Mouse (Mus musculus): ENCODE measurements at regions not wholly inside any gene's neighbourhood (a gene's known extent, or its start where the extent isn't known, plus 50 kb on each side); places are given as distances from the start of the nearest gene placed in this dataset.

DNA sequence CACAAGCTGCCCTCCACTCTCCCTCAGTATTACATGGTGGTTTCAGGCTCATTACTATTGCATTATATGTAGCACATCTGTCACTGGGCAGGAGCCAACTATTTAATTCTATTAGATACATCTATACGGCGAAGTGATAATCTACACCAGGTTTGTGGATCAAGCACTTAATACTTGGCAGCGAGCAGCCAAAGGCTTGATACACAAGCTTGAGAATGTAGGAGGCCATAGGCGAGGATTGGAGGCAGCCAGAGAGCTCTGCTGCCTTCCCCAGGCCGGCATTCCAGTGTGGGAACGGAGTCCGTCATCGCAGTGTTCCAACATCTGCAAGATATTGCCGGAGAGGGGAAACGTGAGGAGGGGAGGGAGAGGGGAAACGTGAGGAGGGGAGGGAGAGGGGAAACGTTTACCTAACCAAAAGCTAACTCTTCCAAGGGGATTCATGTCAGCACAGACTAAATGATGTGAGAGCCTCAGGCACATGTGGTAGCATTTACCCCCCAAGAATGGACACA, 109.6 kb upstream of the Habp2 start:
- DNase-seq (ENCODE audit: low read depth, low spot score), result no peak

- DNase-seq (ENCODE audit: low read depth, low spot score), result no peak
Observed at GRCm38 (mm10) chr19:56185756-56186155, 101.2 kb upstream of the Habp2 start.

DNA sequence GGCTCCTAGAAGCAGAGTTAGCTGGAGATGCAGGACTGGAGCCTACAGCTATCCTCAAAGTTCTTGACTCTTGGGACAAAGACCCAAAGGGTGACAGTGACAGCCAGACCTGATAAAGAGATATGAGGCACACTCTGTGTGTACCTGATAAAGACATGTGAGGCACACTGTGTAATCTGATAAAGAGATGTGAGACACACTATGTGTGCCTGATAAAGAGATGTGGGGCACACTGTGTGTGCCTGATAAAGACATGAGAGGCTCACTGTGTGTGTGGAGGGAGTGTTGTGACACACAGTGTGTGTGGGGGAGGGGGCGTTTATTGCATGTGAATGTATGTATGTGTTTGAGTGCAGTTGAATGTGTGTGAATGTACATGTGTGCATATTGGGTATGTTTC, 97.8 kb upstream of the Habp2 start:
- DNase-seq (ENCODE audit: low read depth, low spot score), result no peak

GRCm38 (mm10) chr19:56190222-56190621, 96.7 kb upstream of the Habp2 start:
- no peak for DNase-seq (ENCODE audit: low read depth, low spot score)

DNA sequence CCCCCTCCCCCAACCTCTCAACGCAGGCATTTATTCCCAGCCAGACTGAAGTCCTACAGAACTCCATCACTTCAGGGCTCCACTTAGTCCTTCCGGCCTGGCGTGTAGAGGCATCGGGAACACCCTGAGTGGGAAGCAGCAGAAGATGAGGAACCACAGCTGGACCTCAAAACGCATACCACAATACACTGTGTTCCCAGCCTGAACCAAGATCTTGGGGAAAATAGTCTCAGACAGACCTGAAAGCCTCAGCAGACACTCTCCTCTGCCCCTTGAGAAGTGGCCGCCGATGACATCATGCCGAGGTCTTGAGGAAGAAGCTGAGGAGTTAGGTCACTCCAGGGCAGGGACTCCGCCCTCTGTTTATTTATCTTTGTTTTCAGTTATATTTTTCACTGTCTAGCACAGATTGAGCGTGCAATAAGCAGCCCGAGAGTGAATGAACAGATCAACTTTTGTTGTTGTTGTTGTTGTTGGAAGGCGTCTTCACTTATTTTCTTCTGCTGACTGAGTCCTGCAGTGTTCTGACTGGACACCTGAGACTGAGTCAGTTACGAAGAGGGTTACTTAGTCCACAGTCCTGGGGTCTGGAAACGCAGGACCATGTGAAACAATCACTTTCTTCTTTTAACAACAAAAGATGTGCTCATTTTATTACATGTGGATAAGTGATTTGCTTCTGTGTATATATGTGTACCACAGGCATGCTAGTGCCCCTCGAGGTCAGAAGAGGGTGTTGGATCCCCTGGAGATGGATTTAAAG, 88.3 kb upstream of the Habp2 start:
- DNase-seq (ENCODE audit: low read depth, low spot score), result no peak

- no peak for DNase-seq (ENCODE audit: low read depth, low spot score)
Observed at GRCm38 (mm10) chr19:56199401-56200150, 87.4 kb upstream of the Habp2 start.

DNA sequence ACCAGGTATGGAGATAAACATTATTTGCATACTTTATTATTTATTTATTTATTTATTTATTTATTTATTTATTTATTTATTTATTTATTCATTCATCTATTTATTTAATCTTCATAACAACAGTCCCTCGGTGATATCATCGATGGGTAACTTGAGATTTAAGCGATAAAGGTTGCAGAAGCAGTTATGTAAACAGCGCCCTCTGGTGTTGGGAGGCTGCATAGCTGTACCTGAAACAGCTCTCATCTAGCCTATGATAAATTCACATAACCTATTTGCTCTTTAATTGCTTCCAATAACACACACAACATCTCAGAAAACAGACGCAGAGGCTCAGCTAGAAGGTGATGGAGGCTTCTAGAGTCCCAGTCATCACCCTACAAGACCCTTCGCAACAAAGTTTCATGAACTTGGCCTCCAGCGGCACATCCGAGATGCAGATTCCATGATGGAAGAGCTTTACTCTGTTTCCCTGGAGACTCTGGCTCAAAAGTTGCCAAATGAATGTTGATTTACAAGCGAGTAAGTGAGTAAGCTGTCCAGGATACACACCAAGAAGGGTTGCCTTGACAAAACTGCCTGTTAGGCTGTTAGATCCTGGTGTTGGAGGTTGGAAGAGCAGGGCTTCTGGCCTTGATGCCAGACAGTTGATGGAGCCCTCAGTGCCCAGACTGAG, 85.8 kb upstream of the Habp2 start:
- no peak for DNase-seq (ENCODE audit: low read depth, low spot score)

DNA sequence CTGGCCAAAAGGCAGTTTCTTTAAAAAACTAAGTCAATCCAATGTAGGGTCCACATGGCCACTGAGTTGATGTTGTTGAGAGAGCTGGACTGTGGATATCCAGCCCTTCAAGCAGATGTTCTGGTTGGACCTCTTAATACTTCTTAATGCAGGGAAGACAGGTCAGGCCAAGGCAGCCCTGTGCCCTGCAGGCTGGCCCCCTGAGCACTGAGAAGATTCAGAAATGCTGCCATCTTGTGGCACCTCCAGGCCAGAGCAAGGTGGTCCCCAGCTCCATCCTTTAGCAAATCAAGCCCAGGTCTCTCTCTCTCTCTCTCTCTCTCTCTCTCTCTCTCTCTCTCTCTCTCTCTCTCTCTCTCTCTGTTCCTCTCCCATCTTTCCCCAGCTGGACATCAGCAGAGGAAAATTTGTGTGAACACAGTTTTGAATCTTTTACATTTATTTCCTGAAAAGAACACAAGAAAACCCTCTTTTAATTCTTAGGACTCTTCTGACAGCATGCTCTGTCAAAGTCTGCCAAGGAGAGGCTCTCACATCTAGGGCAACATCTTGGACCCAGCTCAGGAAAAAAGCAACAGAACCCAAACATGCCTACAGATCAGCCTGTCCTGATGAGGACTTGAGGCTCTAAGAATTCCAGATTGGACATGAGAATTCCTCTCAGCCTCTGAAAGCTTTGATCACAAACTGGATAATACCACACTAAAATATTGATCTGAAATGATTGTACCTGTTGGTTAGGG, 85.0 kb upstream of the Habp2 start:
- DNase-seq (ENCODE audit: low read depth, low spot score), result peak; percentile 13

GRCm38 (mm10) chr19:56202481-56203130, 84.3 kb upstream of the Habp2 start:
- DNase-seq (ENCODE audit: low read depth, low spot score), result no peak

- no peak for DNase-seq (ENCODE audit: low read depth, low spot score)
Observed at GRCm38 (mm10) chr19:56218536-56218935, 68.4 kb upstream of the Habp2 start.

DNA sequence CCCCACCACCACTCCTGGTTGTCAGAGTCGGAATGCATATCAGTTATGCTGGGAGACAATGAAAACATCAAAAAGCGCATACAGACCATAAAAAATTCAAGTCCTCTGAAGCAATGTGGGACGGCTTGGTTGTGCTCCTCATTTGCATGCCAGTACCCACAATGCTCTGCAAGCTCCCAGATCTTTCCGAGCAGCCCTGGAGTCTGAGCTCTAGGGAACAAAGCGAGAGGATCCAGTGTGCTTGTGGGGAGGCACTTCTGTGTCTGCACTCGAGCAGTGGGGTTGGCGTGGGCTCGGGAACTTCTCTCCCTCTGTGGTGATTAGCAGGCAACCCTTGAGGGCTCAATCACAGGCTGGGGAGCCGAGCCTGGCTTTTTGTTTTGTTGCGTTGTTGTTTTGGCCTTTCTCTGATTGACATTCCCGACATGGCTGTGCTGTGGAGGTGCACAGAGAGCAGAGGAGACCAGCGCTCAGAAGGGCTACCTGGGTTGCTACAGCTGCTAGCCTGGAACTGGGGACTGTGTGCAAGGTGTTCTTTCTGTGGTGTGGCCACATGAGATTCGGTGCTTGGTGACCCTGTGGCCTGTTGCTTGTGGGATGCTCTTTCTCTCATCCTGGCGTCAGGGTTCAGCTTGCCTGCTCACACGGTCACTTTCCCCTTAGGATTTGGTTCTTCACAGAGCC, 66.1 kb upstream of the Habp2 start:
- no peak for DNase-seq (ENCODE audit: low read depth, low spot score)

DNA sequence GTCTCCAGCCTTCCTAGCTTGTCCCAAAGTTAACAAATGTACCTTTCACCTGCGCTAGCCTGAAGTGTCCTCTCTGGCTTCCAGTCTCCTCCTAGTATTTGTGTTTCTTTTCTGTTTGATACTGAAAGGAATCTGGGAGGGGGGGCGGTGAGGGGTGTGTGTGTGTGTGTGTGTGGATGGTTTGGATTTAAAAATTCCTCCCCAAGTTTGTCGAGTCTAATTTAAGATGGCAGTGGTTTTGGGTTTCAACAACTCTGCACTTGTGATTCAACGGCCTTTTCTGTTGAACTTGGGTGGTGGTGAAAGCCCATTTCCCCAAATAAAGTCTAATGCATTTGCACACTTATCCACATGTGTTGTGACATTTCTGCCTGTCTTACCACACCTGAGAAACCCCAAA, 64.4 kb upstream of the Habp2 start:
- DNase-seq (ENCODE audit: low read depth, low spot score), result no peak

- DNase-seq (ENCODE audit: low read depth, low spot score), result no peak
Observed at GRCm38 (mm10) chr19:56225039-56225438, 61.9 kb upstream of the Habp2 start.

DNA sequence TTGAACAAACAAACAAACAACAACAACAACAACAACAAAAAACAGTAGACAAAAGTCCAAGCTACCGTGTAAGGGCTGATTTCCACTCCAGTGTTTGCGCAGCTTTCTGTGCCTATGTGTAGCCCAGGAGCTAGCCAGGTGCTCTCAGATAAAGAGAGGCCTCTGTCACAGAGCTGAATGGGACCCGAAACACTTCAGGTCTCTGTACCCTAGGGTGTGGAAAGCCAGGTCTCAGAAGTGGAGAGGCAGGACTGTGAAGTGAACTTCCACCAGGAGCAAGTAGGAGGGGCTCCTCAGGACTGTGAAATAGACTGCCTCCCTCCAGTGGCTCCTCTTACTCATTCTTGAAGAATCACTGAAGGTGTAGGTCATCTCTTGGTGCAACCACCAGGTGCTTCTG, 61.4 kb upstream of the Habp2 start:
- DNase-seq (ENCODE audit: low read depth, low spot score), result no peak

DNA sequence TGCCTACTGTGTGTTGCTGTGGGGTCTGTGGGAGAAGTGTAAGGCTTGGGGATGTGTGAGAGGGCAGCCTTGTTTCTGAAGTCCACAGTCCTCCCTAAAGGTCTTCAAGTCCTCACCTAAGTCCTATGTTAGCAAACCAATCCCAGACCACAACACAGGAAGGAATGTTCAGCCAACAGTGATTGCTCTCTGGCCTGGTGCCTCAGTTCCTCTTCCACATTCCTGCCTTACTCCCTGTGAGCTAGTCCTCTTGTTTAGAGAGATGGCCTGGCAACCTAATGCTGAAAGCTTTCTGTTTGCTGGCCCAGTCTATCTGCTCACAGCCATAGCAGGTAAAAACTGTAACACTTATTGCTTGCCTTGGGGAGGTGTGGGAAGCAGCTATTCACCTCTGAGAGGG, 58.4 kb upstream of the Habp2 start:
- DNase-seq (ENCODE audit: low read depth, low spot score), result no peak

DNA sequence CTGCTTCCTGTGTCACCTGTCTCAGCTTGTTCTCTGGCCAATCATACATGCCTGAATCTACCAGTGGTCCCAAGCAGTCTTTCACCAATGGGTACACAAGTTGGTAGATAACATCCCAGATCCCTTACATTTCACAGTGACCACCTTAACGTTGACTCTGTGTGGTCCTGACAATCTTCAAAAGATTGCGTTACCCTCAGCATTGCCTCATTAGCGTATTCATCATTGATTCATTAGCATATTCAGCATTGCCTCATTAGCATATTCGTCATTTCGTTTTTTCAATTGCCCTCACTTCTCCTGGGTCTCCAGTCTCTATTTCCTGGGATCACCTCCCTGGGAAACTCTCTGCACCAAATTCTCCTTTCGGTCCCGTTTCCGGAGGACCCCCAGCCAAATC, 55.5 kb upstream of the Habp2 start:
- DNase-seq (ENCODE audit: low read depth, low spot score), result no peak

- no peak for DNase-seq (ENCODE audit: low read depth, low spot score)
Observed at GRCm38 (mm10) chr19:56231849-56232248, 55.1 kb upstream of the Habp2 start.

DNA sequence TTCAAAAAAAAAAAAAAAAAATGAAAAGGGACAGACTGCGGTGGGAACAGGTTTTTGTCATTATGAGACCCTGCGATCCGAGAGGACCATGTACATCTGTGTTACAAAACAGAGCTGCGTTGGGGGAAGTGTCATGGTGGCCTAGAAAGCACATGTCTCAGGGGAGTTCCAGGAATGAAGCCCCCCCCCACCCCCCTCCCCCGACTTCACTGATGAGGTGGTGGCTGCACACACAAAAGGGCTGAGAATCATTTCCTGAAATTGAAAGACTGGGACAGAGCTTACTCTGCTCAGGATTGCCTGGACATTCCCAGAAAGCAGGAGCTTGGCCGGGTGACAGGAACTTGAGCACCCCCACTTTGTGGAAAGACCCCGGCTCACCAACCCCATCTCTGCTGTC, 54.7 kb upstream of the Habp2 start:
- no peak for DNase-seq (ENCODE audit: low read depth, low spot score)

- no peak for DNase-seq (ENCODE audit: low read depth, low spot score)
Observed at GRCm38 (mm10) chr19:56232950-56233349, 54.0 kb upstream of the Habp2 start.

GRCm38 (mm10) chr19:56235040-56235439, 51.9 kb upstream of the Habp2 start:
- DNase-seq (ENCODE audit: low read depth, low spot score), result no peak
